Mouse (Mus musculus) retina, adult 2 months (tissue): Measurements from ENCODE around the gene Gpr156.

ENCODE experiments used
- DNase-seq: peaks from one replicate; pipeline ENCODE4 v3.0.0-alpha.2; 2012; ENCODE audit warnings: low read depth, low spot score

Gpr156 gene

DNA sequence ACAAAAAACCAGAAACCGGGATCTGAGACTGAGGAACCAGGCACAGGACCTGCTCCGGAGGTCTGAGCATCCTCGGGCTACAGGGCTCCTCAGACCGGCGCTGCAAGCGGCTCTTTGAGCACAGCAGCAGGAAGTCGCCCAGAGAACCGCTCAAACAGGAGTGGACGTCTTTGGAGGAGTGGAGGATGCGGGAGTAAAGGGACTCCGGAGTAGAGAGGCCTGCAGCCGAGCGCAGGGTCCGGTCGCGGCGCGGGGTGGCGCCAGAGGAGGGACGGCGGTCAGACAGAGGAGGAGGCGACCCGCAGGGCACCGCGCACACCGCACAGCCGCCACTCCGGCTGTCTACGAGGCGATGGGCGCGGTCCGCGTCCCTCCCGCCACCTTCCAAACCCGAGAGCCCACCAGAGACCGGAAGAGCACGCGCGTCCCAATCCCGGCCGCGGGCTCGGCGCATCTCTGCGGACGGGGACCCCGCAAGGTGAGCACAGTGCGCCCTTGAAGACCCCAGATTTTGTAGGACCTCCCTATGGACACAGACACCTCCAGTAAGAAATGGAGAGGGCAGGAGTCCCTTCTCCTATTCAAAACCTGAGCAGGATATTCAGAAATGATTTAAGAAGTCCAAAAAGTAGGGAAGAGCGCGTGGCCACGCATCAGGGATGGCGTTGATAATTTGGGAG, at the start of gene Gpr156:
TSS of gene Gpr156 (plus strand) at position 359 of the 680 bp plus-strand sequence.
- DNase-seq: no peak

DNA sequence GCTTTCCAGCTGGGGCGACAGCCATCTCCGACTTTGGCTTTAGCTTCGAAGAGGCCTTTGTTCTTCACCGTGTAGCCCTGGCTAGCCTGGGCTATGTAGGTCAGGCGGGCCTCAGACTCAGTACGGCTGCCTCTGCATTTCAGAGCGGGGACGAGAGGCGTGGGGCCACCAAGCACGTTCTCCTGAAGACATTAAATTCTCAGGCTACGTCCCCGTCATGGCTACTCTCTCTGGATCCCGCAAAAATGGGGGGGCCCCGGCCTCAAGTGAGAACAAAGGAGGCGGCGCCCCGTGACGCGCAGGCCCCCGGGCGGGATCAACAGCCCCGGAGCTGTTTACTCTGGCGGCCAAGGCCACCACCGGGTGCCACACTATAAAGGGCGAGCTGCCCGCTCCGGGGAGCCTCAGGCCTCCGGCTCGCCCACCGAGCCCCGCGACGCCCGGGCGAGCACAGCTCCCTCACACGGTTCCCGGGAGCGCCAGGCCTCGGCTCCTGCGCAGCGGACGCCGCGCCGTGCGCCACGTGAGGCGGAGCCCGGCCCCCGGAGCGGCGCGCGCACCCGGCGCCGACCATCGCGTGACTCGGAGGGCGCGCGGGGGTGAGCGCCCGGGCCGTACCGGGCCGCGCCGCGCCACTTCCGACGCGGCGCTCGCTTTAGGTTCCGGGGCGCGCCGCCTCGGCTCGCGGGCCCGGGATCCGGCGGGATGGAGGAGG, 48.3 kb upstream of the Gpr156 start, which contains the start of gene Lrrc58:
TSS of gene Lrrc58 (plus strand) at position 599 of the 715 bp plus-strand sequence.
- peak; percentile 74 for DNase-seq

DNA sequence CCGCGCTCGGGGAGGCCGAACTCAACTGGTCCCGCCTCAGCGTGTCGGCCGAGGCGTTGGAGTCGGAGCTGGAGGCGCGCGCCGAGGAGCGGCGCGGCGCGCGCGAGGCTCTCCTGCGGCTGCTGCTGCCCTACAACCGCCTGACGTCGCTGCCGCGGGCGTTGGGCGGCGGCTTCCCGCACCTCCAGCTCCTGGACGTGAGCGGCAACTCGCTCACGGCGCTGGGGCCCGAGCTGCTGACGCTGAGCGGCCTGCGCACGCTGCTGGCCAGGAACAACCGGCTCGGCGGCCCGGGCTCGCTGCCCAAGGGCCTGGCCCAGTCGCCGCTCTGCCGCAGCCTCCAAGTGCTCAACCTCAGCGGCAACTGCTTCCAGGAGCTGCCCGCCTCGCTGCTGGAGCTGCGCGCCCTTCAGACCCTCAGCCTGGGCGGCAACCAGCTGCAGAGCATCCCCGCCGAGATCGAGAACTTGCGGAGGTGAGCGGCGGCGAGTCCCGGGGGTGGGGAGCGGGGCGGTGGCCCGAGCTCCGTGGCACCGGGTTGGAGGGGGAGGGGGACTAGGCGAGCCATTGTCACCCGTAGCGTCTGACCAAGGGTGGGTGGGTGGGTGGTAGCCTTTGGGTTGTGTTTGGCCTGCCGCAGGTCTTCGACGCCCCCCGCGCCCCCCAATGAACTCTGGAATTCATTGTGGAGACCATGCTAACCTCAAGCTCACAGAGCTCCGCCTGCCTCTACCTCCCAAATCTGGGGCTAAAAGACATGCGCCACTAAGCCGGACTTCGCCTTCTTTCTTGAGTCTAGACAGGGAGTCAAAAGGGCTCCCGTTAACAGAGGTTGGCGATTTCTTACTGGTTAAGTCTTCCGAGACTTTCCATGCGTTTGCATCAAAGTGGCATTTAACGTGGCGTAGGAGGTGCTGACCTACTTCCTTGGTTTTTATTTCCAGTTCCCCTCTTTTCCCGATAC, 47.5 kb upstream of the Gpr156 start:
- no peak for DNase-seq

DNA sequence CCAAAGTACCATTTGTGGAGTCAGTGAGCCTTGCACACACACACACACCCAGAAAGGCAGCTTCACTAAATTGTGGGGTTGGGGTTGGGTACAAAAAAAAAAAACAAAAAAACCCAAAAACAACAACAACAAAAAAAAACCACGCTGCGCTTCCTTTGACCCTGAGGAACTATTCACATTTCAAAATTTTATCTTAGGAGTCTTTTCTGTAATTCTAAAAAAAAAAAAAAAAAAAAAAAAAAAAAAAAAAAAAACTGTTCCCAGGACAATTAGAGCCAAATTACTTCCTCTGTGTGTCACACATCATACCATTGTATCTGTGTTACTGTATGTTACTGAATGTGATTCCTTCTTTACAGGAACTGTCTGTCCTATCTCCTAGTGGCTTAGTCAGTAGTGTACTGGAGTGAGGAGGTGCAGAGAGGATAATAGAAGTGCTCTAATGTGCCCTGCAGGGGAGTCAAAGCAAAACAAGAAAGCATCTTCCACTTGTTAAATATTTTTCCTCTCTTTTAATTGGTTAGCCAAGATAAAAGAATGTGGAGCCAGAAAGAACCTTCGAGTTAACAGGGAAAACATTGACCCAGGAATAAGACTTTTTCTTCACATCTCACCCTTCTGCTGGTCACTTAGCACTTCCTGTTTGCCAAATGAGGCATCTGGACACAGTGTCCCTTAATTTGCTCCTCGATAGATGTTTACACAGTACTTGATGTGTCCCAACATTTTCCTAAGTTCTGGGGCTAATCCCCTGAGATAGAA, 46.6 kb upstream of the Gpr156 start:
- no peak for DNase-seq

DNA sequence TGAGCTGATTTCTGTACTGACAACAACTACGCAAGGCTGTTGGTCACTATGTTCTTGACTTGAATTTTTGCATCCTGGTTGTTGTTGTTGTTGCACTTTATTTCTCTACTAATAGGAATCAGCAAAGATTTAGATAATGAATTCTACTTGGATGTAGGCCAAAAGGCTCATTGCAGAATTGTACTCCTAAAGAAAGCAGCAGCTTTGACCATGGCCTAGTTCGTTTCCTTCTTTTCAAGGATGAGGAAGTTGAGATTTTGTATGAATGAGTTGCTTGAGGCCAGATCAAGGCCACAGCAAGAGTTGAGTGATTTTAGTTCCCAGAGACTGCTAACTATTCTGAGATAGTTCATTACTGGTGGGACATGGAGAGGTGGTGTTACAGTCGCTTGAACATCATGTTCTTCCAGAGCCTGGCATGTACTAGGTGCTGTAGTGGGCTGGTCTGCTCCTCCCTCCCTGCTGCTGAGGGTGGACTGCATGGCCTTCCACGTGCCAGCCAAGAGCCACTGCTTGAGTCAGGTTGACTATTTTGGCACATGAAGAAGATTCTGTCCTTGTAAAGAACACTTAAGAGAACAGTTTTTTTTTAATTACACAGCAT, 45.1 kb upstream of the Gpr156 start:
- no peak for DNase-seq

DNA sequence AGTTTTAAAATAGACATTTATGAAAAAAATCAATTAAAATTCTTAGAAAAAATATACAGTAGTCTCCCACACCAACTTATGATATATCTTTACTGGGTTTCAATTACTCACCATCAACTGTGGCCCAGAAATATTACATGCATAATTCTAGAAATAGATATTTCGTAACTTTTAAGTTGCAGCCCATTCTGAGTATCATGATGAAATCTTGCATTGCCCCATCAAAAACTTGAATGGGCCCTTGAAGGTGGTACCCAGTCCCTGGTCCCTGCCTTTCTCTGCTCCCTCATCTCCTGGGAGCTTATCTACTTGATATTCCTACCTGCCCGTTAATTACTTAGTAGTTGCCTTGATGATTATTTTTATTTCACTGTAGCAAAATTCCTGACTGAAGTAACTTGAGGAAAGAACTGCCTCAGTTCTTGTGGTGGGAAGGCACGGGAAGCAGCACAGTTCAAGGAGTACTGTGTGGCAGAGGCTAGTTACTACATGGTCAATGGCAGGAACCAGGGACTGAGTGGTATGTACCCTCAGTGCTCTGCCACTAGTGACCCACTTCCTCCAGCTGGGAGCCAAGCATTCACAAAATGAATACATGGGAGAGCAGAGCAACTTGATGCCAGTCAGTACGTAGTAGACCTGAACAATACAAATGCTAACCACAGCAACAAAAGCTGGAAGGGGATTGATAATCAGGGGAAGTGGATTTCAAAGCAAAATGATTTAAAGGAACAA, 41.6 kb upstream of the Gpr156 start:
- no peak for DNase-seq

DNA sequence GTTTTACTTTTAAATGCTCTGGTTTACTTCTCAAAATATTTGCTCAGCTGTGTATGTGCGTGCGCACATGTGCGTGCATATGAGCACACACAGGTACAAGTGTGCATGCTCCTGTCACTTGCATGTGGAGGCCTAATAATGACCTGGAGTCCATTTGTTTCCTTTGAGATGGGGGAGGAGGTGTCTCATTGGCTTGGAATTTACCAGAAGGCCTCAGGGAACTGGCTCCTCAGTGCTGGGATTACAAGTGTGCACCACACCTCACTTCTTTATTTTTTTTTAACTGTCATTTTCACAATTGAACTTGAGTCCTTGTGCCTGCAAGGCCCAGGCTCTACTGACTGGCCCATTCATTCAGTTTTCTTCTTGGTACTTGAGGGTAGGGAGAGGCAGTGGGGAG, 38.9 kb upstream of the Gpr156 start:
- DNase-seq: no peak

DNA sequence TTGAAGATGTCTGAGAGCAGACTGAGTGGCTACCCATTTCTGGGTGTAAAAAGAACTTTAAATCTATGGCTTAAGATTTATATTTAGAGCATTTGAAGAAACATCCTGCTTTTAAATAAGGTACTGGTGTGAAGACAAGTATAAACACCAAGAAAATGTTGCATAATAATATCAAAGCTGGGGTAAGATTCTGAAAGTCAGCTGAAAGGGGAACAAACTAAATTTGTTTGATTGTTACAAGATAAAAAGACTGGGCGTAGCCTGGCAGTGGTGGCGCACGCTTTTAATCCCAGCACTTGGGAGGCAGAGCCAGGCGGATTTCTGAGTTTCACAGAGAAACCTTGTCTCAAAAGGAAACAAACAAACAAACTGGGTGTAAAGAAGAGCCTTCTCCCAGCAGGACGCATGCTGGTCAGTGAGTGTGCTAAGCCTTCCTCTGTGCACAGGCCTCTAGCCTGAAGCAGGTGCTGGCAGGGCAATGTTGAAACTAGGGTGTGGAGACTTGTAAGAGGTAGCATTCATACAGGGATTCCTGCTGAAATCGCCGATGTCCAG, 37.3 kb upstream of the Gpr156 start:
- DNase-seq: no peak

DNA sequence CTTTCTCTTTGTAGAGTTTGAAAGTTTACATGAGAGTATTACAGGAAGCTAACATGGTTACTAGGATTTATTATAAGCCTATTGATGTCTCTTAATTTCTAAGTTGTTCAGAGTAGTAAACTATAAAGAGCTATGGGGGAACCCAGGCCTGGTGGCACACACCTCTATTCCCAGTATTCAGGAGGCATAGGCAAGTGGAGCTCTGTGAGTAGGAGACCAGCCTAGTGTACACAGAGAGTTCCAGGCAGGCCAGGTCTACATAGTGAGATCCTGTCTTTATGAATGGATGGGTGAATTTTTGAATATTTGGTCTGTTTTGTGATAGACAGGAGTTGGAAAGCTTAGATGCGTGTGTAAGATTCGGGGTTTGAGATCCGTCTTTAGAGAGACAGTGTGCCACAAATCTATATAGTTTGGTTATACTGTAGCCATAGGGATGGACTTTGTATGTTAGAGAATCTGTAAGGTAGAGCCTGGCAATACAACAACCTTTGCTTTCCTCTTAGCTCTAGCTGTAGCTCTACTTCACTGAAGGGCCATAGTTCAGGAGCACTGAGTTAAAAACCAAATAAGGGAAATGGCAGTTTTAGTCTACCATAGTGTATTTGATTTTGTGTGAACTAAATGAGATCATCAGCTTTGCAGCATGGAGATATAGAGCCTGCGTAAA, 36.4 kb upstream of the Gpr156 start:
- DNase-seq: no peak

DNA sequence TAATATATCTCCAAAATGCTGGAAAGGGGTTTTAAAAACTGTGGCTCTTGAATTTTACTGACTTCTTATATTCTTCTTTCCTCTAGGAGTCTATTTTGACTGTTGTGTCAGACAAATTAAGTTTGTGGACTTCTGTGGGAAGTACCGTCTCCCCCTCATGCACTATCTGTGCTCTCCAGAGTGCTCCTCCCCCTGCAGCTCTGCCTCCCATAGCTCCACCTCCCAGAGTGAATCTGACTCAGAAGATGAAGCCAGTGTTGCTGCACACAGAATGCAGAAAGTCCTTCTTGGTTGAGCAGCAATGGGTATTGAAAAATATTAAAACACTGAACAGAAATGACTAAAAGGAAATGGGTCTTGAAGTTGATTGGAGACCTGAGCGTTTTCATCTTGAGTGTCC, 35.1 kb upstream of the Gpr156 start:
- DNase-seq: no peak

DNA sequence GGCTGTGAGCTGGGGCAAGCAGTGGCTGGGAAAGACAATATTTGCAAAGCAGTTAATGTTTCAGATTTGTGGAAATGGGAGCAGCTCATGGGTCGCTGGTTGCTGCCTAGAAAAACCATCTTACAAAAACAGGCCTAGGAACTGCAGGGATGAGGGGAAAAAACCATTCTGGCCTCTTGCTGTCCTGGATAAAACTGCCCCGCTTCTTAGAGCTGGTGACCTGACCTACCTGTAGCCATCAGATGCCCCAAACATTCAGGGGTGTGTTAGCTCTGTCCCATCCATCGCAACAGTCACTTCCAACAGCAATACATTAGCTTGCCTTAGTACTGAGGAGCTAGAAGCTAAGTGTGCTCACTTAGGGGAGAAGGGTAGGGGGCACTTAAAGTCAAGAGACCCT, 27.3 kb upstream of the Gpr156 start:
- DNase-seq: no peak

DNA sequence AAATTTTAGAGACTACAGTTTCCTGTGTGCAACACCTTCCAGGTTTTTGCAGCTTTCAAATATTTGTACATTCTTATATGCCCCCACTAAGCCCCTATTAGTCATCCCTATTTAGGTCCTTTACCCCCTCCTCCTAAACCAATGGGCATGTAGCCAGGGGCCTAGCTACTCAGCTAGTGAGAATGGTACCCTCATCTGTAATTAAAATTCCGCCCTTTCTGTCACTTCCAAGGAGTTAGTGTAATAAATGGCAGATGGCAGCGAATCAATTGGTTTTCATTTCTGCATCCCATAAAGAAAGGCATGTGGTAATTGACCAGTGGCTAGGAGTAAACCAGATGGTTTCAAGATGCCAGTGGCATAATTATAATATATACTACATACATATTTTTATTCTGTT, 23.6 kb upstream of the Gpr156 start:
- DNase-seq: no peak

DNA sequence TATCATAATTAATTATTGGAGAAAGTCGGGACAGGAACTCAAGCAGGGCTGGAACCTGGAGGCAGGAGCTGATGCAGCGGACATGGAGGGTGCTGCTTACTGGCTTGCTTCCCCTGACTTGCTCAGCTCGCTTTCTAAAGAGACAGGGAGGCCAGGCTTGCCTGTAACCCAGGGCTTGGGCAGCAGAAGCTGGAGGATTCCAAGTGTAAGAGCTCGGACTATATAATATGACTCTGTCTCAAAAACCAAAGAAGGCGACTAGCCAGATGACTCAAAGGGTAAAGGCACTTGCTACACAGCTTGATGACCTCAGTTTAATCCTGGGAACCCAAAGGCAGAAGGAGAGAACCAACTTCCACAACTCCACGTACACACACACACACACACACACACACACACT, 22.9 kb upstream of the Gpr156 start:
- no peak for DNase-seq

DNA sequence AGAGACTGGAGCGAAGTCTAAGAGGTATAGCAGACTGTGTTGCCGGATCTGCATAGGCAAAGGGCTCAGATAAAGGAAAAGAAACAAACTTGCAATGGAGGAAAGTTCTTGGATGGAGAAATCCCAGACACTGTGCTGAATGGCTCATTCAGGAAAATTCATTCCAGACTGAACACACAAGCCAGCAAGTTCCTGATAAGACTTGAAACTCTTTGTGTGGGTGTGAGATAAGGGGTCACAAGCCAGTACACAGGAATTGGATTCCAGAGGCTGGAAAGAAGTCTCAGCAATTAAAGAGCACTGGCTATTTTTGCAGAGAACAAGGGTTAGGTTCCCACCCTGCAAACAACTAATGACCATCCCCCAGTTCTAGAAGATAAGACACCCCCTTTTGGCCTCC, 22.4 kb upstream of the Gpr156 start:
- no peak for DNase-seq

DNA sequence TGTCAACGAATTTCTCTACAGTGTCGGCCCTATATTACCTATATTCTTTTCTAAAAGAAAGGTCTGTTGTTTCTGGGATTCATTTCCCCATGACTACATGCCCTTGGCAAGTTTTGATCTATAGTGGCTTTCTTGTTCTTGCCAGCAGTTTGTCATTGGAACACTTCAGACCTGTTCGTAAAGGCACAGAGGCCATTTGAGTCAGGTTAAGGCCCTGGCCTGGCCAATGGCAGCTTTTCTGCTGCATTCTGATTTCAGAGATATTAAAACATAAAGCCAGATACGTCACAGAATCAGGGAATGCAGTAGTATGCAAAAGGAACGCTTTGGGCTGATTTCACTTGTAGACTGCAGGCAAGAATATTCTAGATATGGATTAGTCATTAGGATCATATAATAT, 17.5 kb upstream of the Gpr156 start:
- DNase-seq: no peak

DNA sequence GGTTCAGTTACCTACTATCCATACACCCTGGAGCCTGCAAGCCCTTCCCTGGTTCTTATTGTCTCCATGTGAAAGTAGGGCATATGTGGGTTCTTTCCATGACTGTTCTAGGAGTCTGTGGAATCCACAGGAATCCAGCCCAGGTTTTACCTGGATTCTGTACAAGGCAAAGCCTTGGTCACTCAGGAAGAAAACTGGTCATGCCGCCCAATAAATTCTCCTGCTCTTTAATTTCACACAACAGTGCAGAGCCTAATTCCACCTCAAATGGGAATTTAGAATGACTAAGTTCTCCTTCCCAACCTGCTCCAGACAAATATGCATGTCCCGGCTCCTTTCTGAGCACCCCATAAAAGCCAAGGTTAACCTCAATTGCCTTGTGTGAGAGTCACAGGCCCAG, 16.9 kb upstream of the Gpr156 start:
- no peak for DNase-seq

DNA sequence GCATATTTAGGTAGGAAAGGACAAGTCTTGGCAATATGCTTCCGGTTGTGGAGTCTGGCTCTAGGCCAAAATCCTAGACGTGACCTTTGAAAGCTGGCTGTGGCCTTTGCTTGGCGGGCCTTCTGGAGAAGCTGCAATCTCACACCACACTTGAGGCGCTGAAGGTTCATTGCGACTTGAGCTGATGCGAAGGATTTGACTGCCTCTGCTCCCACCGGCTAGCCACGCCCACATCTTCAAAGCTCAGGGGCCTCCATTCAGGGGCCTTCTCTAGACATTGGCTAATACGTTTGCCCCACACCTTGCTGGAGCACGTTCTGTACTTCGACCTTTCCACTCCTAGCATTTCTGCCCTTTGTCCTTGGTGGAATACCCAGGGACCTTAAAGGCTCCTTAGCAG, 15.0 kb upstream of the Gpr156 start:
- no peak for DNase-seq

DNA sequence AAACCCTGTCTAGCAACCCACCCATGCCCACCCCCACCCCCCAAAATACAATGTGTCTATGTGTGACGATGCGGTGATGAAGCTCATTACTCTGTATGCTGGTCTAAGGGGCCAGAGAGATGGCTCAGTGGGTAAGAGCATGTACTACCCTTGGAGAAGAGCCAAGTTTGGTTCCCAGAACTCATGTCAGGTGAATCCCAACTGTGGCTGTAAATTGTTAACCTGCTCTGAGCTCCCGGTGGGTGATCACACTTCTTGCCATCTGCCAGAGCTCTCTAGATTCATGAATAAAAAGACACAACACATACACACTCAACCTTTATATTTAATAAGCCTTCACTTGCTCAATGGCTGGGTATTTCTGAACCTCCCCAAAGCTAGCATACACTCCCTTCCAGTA, 9.8 kb upstream of the Gpr156 start:
- DNase-seq: no peak

DNA sequence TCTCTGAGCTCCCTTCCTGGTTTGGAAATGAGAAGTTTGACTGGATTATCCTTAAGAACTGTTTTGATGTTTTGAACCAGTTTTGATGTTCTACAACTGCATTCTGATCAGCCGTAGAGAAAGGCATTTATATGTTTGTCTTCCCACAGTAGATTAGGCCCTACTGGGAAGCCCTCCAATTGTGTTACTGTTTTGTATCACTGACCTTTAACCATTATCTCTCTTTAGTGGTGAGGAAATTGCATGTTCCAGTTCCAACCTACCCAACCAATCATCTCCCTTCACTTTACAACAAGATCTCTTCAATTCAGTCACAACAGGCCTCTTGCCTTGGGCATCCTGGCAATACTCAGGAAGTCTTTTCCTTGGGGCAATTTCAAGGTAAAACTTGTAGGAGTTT, 5.2 kb upstream of the Gpr156 start:
- no peak for DNase-seq

DNA sequence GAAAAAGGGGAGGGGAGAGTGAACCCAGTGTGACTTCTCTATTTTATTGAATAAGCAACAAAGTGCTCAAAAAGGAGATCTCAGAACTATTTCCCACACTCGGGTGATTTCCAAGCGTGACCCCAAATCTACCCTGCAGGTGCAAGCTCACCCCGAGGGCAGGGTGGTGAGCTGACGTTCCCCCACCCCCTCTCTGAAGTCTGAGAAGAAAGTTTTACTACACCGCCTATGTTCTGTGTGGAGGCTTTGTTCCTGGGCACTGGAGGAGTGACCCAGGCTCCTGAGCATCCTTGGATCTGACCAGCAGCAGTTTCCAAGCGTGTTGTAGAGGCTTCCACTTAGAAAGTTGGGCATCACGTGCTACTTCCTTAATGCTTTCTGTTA, 514 bp downstream of the Gpr156 start:
- no peak for DNase-seq
